Mouse (Mus musculus) Muller cell, postnatal 12 days (primary cell): ENCODE data around the gene Stmnd1.
A peak's percentile ranks its signal among the peaks of the same experiment; 100 is the strongest.
"Not testable (repeated sequence)": the region's sequence is repeated elsewhere in the genome, so short reads cannot be mapped to it uniquely, and the experiment has no call there.

Experiments used
- DNase-seq: peaks from one replicate; pipeline ENCODE4 v3.0.0-alpha.2; 2015; ENCODE audit errors: inconsistent ontology term

Gene Stmnd1

GRCm38 (mm10) chr13:46288372-46288771 is 14.9 kb downstream of the Stmnd1 start:
- DNase-seq = no peak

- no peak for DNase-seq
These were observed 17.0 kb downstream of the Stmnd1 start for GRCm38 (mm10) chr13:46290537-46290936.

- DNase-seq = no peak
These were observed 20.8 kb downstream of the Stmnd1 start for GRCm38 (mm10) chr13:46294365-46294764.

- no peak for DNase-seq
These were observed 24.2 kb downstream of the Stmnd1 start for GRCm38 (mm10) chr13:46297701-46298100.

- peak; percentile 45 for DNase-seq
These were observed 37.3 kb downstream of the Stmnd1 start for GRCm38 (mm10) chr13:46310790-46311189.

- no peak for DNase-seq
These were observed 39.7 kb downstream of the Stmnd1 start for GRCm38 (mm10) chr13:46313176-46313575.

- DNase-seq = no peak
These were observed 41.6 kb downstream of the Stmnd1 start for GRCm38 (mm10) chr13:46315165-46315564.

- DNase-seq = no peak
These were observed 52.9 kb downstream of the Stmnd1 start for GRCm38 (mm10) chr13:46326351-46326985.

- DNase-seq = no peak
These were observed 61.5 kb downstream of the Stmnd1 start for GRCm38 (mm10) chr13:46335020-46335419.

- not testable (repeated sequence) for DNase-seq
These were observed 62.8 kb downstream of the Stmnd1 start for GRCm38 (mm10) chr13:46336281-46336680.

GRCm38 (mm10) chr13:46337791-46338190 is 64.3 kb downstream of the Stmnd1 start:
- no peak for DNase-seq

- DNase-seq = no peak
These were observed 66.4 kb downstream of the Stmnd1 start for GRCm38 (mm10) chr13:46339954-46340353.

- DNase-seq = no peak
These were observed 67.1 kb downstream of the Stmnd1 start for GRCm38 (mm10) chr13:46340583-46340982.

- DNase-seq = no peak
These were observed 67.9 kb downstream of the Stmnd1 start for GRCm38 (mm10) chr13:46341419-46341818.

- DNase-seq = no peak
These were observed 69.7 kb downstream of the Stmnd1 start for GRCm38 (mm10) chr13:46343226-46343625.

GRCm38 (mm10) chr13:46346830-46347512 is 73.5 kb downstream of the Stmnd1 start:
- no peak for DNase-seq

GRCm38 (mm10) chr13:46349664-46350063 is 76.1 kb downstream of the Stmnd1 start:
- DNase-seq = peak; percentile 62
